Mouse (Mus musculus) E14TG2a.4 (cell line): Measurements from ENCODE around the gene B3gat1.
A peak's percentile ranks its signal among the peaks of the same experiment; 100 is the strongest.

ENCODE experiments used
- H3K27me3 ChIP-seq: 2 replicates; pipeline ENCODE4 v1.6.1; 2014; ENCODE audit warnings: low read length, control low read depth; ENCODE audit not compliant: insufficient read depth
- H3K36me3 ChIP-seq: 2 replicates; pipeline ENCODE4 v1.6.1; 2014; ENCODE audit warnings: low read length, control low read depth; ENCODE audit not compliant: insufficient read depth
- H3K4me1 ChIP-seq: replicated peaks from 2 replicates; pipeline ENCODE4 v1.6.1; 2014; ENCODE audit warnings: low read depth, low read length, control low read depth
- H3K4me3 ChIP-seq: replicated peaks from 2 replicates; pipeline ENCODE4 v1.5.1; 2014; ENCODE audit warnings: mild to moderate bottlenecking, low read length
- H3K9me3 ChIP-seq: 2 replicates; pipeline ENCODE4 v1.6.1; 2014; ENCODE audit warnings: low read length, control low read depth
- CTCF ChIP-seq: conservative IDR thresholded peaks from 2 replicates; pipeline ENCODE4 v1.5.1; 2014; ENCODE audit warnings: low read length
- NANOG ChIP-seq: IDR thresholded peaks from 2 replicates; pipeline ENCODE4 v1.6.1; 2014; ENCODE audit warnings: borderline replicate concordance, low read length, mixed read lengths
- POU5F1 ChIP-seq: IDR thresholded peaks from 2 replicates; pipeline ENCODE4 v1.6.1; 2014; ENCODE audit warnings: low read length, borderline replicate concordance

B3gat1 gene

GRCm38 (mm10) chr9:26760081-26760480 lies 26.6 kb downstream of the B3gat1 start:
- TF ChIP-seq POU5F1: no peak
- no peak for TF ChIP-seq NANOG
- TF ChIP-seq CTCF: peak; percentile 37
- Histone ChIP-seq H3K4me1 (peaks cover 13% of the 10 kb centered on the region), H3K27me3 (peaks cover 33% of the 10 kb centered on the region), H3K4me3 (no peak overlapping the region), H3K36me3 (no peaks in the 10 kb centered on the region), H3K9me3 (no peaks in the 10 kb centered on the region; the same call in 1 of the 2 replicates)

GRCm38 (mm10) chr9:26760576-26760975 lies 27.0 kb downstream of the B3gat1 start:
- H3K9me3 ChIP-seq: no peaks in the 10 kb centered on the region; the same call in 1 of the 2 replicates
- no peak overlapping the region for H3K4me3 ChIP-seq
- H3K36me3 ChIP-seq: no peaks in the 10 kb centered on the region
- H3K4me1 ChIP-seq: peaks cover 13% of the 10 kb centered on the region
- peaks cover 28% of the 10 kb centered on the region for H3K27me3 ChIP-seq
- no peak for TF ChIP-seq CTCF
- no peak for TF ChIP-seq POU5F1
- no peak for TF ChIP-seq NANOG

GRCm38 (mm10) chr9:26762477-26762876 lies 28.9 kb downstream of the B3gat1 start:
- TF ChIP-seq NANOG: no peak
- no peak for TF ChIP-seq CTCF
- TF ChIP-seq POU5F1: no peak
- Histone ChIP-seq H3K4me3 (no peak overlapping the region), H3K27me3 (peaks cover 12% of the 10 kb centered on the region), H3K9me3 (no peaks in the 10 kb centered on the region; the same call in 1 of the 2 replicates), H3K36me3 (no peaks in the 10 kb centered on the region), H3K4me1 (peaks cover 13% of the 10 kb centered on the region)

GRCm38 (mm10) chr9:26768181-26768580 lies 34.7 kb downstream of the B3gat1 start:
- H3K36me3 ChIP-seq: no peaks in the 10 kb centered on the region
- no peaks in the 10 kb centered on the region for H3K27me3 ChIP-seq
- TF ChIP-seq CTCF (no peak), POU5F1 (no peak), NANOG (no peak)
- no peaks in the 10 kb centered on the region; the same call in 1 of the 2 replicates for H3K9me3 ChIP-seq
- no peak overlapping the region for H3K4me3 ChIP-seq
- H3K4me1 ChIP-seq: no peaks in the 10 kb centered on the region

- Histone ChIP-seq H3K27me3 (no peaks in the 10 kb centered on the region), H3K4me3 (no peak overlapping the region)
Observed at GRCm38 (mm10) chr9:26775700-26776099, 42.2 kb downstream of the B3gat1 start.

GRCm38 (mm10) chr9:26776122-26776902 lies 42.8 kb downstream of the B3gat1 start:
- Histone ChIP-seq H3K4me1 (peaks cover 8% of the 10 kb centered on the region; the same call in 1 of the 2 replicates), H3K4me3 (no peak overlapping the region), H3K9me3 (no peaks in the 10 kb centered on the region), H3K27me3 (no peaks in the 10 kb centered on the region), H3K36me3 (no peaks in the 10 kb centered on the region)
- TF ChIP-seq POU5F1: no peak
- peak; percentile 68 for TF ChIP-seq CTCF

More at GRCm38 (mm10) chr9:26775700-26776099, 42.2 kb downstream of the B3gat1 start:
- Histone ChIP-seq H3K4me1 (peaks cover 8% of the 10 kb centered on the region; the same call in 1 of the 2 replicates), H3K36me3 (no peaks in the 10 kb centered on the region), H3K9me3 (no peaks in the 10 kb centered on the region)
- TF ChIP-seq NANOG (no peak), POU5F1 (no peak), CTCF (no peak)

GRCm38 (mm10) chr9:26778421-26778820 lies 44.9 kb downstream of the B3gat1 start:
- H3K4me1 ChIP-seq: peaks cover 8% of the 10 kb centered on the region; the same call in 1 of the 2 replicates
- TF ChIP-seq POU5F1 (no peak), CTCF (no peak), NANOG (no peak)
- no peaks in the 10 kb centered on the region for H3K27me3 ChIP-seq
- peaks cover 1% of the 10 kb centered on the region; the same call in 1 of the 2 replicates for H3K9me3 ChIP-seq
- no peaks in the 10 kb centered on the region for H3K36me3 ChIP-seq
- H3K4me3 ChIP-seq: no peak overlapping the region

- no peak for TF ChIP-seq NANOG
- TF ChIP-seq POU5F1: no peak
- TF ChIP-seq CTCF: no peak
- no peaks in the 10 kb centered on the region for H3K4me1 ChIP-seq
- H3K4me3 ChIP-seq: no peak overlapping the region
- no peaks in the 10 kb centered on the region for H3K27me3 ChIP-seq
- no peaks in the 10 kb centered on the region for H3K36me3 ChIP-seq
- H3K9me3 ChIP-seq: peaks cover 5% of the 10 kb centered on the region; the same call in 1 of the 2 replicates
Observed at GRCm38 (mm10) chr9:26783414-26783975, 50.0 kb downstream of the B3gat1 start.
